Mouse (Mus musculus): ENCODE measurements at regions not wholly inside any gene's neighbourhood (a gene's known extent, or its start where the extent isn't known, plus 50 kb on each side); places are given as distances from the start of the nearest gene placed in this dataset.

- TF ChIP-seq POLR2A (IDR thresholded peaks at IDR 0.05; ENCODE audit: extremely low read depth, insufficient read depth, low read length) (no peak), CTCF (IDR thresholded peaks at IDR 0.05; ENCODE audit: extremely low read depth, insufficient read depth, low read length) (no peak)
Measured at GRCm38 (mm10) chr13:44493884-44494283, 235.4 kb upstream of the Jarid2 start.
